Mouse (Mus musculus): ENCODE measurements around the gene Numbl.

DNA sequence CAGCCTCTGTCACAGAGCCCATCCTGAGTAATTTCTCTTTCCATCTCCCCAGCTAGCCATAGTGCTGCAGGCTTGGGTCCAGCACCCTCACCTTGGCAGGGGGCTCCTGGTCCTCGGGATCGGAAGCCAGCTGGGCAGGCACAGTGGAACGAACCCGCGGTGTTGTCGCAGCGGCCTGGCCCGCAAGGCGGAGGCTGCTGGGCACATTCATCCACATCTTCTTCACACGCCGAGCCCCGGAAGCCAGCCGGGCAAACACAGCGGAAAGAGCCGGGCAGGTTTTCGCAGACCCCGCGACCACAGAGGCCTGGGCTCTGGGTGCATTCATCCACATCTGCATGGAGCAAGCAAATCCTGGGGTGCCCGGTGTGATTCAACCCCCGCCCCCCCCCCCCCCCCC lies 66.7 kb downstream of the Numbl start:
- TF ChIP-seq CTCF (IDR thresholded peaks at IDR 0.05; ENCODE audit: borderline replicate concordance, control insufficient read depth, extremely low read depth, insufficient read depth, low read length, poor library complexity) = no peak
- TF ChIP-seq POLR2A (IDR thresholded peaks at IDR 0.05; ENCODE audit: control insufficient read depth, extremely low read depth, insufficient read depth, low read length, poor library complexity) = no peak

Measured in thymus, adult 2 months (tissue).